Mouse (Mus musculus) kidney, adult 2 months (tissue): ENCODE results near the gene Scrn3.

Experiments
- CTCF ChIP-seq: fragments of 200-500 bp; conservative IDR thresholded peaks from 2 replicates; pipeline ENCODE4 v1.5.1; 2011; ENCODE audit warnings: low read depth, mild to moderate bottlenecking, control low read depth, low read length, moderate library complexity, mixed read lengths; ENCODE audit not compliant: insufficient read depth, insufficient read length
- POLR2A ChIP-seq: fragments of 200-500 bp; IDR thresholded peaks from one replicate; pipeline ENCODE4 v1.6.1; 2011; ENCODE audit warnings: low read depth, low read length, control low read depth

- TF ChIP-seq CTCF (no peak), POLR2A (no peak)
Observed at GRCm38 (mm10) chr2:73322991-73323390, 10.6 kb downstream of the Scrn3 start.
